Mouse (Mus musculus): ENCODE data around the gene Hsd17b7.
A peak's percentile ranks its signal among the peaks of the same experiment; 100 is the strongest.

The Hsd17b7 gene

DNA sequence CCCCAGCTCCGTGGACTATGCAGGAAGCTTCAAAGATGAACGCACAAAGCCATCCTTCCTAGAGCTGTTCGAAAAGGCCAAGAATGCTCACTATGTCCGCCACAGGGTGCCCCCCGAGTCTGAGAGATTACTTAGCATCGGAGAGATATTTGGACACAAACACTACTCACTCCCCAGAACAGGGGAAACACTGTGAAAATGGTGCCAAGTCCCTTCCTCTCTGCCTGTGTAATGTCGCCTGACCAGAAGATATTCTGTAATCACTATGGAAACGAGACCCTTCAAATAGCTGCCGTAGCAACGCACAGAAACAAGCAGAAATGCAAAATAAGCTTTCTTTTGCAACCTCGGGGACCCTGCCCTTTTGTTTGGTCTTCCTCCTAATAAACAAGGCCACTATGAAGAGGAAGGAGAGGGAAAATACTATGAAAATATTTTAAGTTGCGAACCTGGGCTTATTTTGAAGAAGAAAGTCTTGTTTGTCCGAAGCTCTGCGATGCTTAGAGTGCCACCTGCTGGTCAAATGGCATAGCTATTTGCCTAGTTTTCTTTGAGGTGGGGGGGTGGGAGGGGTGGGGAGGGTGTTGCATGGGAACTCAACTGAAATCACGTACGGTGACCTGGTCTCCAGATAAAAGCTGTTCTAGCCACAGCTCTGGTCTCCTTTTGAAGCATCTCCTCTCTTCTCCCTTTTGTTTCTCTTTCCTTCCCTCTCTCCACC is 34.9 kb downstream of the Hsd17b7 start:
- no peak for DNase-seq (ENCODE audit: low spot score)

DNA sequence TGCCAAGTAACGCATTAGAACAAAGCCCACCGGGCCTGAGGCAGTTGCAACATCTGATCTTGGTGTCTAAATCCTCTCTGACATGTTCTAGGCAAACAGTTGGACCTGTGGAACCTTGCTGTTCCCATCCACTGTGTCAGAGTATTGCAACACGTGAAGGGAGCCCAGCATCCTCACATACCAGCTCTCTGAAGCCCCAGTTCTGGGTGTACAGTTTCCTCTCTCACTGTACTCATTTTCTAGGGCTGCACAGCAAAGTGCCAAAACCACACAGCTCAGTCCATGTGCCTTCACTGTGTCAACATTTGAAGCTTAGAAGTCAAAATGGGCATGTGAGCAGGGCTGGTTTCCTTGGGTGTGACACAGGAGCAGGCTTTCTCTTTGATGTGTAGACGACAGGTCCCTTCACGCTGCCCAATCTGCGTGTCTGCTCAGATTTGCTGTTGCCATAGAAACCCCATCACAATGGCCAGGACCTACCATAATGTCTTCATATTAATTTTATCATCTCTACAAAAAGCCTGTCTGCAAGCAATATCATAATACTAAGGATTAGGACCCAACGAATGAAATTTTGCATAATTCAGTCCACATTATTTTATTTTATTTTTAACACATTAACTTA is 36.8 kb downstream of the Hsd17b7 start:
- DNase-seq (ENCODE audit: low spot score) = no peak

DNA sequence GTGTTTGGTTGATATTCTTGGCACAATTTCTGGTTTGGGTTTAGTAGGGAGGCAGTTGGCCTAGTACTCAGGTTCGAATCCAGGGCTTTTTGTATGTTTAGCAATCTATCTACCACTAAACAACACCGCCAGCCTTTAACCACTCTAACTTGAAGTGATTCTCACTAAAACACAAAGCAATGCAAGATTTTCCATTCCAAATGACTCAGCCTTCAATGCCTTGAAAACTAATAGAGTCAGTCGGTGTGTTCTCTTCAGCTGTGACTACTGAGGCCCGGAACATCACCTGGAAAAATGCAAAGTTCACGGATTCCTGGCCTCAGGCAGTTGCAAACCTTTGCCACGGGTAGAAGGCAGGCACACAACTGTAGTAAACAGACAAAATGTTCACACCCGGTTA is 37.3 kb downstream of the Hsd17b7 start:
- no peak for DNase-seq (ENCODE audit: low spot score)

DNA sequence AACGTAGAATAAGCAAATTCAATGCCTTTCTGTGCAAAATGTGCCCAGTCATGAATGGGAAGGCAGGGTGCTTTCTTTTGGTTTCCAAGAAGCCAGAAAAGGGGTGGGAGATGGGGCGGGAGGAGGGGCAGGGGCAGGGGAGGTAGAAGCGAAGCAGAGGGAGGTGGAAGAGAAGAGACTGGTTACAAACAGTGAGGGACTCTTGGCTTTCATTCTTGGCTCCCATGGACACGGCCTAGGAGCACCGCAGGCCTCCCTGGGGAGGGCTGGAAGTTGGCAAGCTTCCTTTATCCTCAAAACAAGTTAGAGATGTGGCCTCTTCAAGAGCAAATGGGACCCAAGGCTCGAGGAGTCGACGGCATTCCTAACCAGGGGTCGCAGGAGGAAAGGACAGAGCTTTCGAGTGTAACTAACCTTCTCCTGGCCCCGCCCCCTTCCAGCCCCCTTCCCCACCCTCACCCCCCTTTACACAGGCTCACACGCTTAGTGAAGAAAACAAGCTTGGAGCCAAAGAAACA is 40.5 kb downstream of the Hsd17b7 start, which contains the start of gene Ccdc190:
TSS of gene Ccdc190 (plus strand) at position 195 of the 518 bp plus-strand sequence.
- DNase-seq (ENCODE audit: low spot score) = no peak

DNA sequence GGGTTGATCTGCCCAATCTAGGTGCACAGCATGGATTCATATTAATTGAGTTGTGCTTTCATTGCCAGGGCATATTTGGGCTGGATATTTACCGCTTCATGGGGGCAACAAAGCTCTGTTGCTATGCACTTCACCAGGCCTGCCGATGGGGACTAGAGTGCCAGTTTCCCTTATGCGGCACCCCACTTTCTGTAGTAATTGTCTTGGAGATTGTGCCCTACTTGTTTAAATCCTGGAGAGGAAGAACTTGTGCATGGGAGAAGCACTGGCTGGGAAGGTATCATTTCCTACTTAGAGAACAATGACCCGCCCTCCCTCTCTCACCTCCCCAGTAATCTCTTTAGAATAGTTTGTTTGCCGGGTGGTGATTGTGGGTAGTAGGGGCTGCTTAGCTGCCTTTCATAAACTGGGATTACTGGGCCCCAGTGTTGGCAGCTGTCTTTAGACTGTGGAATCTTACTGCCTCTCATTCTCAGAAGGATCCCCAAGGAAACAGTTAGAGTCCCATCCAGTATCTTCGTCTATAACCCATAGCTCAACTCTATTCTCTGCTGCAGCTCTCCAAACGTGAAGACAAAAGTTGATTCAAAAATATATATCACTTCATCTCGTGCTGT is 41.2 kb downstream of the Hsd17b7 start:
- no peak for DNase-seq (ENCODE audit: low spot score)

DNA sequence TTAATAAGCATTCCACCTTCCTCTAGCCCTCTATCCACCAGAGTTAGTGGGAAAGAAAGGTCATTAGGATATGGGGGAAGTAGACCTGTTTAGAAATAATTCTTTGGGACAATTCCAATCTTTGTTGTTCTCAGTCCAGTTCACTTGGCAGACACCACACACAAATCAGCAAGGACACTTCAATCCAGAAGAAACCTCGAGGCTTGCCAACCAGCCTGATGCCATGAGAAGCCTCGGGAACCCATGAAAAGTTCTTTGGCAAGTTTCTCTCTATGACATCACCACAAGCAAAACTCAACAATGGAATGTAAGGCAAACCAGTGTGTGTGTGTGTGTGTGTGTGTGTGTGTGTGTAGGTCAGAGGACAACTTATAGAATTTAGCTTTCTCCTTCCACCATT is 44.5 kb downstream of the Hsd17b7 start:
- no peak for DNase-seq (ENCODE audit: low spot score)

DNA sequence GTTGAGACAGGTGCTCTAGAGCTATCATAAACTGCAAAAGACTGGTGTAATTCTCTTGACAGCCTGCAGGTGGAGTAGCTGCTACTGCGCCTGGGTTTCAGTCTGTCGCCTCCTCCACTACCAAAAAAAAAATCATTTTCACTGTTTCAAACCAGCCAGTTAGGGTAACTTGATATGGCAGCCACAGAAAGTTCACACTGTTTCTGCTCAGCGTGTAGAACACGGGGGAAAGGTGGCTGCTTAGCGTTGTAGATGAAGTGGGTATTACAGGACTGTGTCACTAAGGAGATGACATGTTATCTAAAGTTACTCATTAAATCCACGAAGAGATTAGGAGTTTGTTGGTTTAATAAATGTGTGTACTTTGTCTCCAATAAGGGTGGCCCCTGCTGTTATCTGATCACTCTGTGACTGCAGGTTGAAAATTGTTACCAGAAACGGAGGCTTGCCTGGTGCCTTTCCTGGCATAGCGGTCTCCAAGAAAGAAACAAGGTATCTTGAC is 47.3 kb downstream of the Hsd17b7 start:
- no peak for DNase-seq (ENCODE audit: low spot score)

DNA sequence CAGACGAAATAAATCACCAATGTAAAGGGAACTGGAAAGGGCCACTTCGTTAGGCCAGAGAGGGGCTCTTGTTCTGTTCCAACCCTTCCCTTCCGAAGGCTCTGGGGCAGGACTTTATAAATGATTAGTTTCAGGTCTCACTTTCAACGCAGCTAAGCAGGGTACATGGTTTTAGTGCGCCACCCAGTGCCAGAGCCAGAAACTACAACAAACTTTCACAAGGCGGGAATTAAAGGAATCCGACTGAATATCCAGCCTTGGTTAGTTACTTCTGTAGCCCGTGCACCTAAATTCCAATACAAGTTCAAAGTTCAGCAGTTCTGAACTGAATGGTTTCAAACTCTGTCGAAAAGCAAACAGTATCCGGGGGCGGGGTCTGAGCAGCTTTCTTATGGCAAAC is 49.8 kb downstream of the Hsd17b7 start:
- DNase-seq (ENCODE audit: low spot score) = peak; percentile 40

DNA sequence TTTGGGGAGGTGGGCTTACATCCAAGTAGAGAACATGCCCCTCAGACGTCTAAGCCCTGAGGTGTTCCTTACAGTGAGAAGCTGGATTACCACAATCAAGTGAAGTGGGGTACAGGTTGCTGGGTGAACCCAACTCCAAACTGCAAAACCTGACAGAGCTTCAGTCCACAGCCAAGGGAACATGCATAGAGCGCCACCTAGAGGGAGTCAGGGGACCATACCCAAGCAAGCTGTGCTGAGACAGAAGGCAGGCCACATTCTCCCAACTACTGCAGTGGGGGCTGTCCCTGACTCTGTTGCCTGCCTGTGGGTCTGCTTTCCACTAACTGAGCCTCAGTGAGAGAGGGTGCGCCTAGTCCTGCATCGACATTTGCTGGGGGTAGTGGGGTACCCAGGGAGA is 51.0 kb downstream of the Hsd17b7 start:
- no peak for DNase-seq (ENCODE audit: low spot score)

DNA sequence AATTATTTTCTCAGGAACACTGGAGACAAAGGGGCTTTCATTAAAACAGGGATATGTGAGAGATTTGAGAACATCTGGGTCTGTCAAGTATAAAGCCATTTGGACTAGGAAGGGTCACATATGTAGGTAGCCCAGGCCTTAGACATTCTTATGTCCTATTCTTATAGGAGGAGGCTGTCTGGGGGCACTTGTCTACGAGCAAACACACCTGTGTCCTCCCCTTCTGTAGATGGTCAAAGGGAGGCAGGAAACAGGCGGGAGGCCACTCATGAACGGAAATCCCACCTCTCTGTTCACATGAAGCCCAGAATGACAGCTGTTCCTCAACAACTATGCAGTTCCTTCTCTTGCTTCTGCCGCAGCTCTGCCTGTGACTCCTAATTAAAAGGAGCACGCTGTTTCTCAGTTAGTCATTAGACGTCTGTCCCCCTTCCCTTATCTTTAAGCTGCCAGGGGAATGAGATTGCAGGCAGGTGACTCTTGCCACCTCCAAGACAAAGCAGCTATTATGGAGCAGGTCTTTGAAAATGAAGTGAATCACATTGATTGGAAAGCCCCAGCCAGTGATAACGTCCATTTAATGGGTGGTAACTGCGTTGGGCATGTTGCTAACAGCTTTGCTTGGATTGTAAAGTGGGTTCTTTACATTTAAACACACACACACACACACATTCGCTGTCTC is 51.8 kb downstream of the Hsd17b7 start:
- no peak for DNase-seq (ENCODE audit: low spot score)

DNA sequence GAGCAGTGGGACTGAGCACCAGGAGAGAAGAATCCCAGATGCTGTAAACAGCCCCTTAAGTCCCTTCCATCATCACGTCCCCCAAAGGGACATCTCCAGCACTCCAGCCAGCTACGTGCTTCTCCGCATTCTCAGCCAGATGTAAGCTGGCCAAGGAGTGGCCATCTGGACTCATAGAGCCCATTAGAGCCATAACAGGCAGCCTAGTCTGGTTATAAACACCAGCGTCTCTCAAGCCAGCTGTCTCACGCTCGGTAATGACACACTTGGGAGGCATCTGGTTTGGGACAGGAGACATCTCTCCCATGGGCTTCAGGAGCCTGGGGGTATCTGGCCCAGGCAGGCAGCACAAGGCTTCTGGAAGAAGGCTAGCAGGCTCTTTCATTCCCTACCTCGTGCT is 52.4 kb downstream of the Hsd17b7 start:
- no peak for DNase-seq (ENCODE audit: low spot score)

DNA sequence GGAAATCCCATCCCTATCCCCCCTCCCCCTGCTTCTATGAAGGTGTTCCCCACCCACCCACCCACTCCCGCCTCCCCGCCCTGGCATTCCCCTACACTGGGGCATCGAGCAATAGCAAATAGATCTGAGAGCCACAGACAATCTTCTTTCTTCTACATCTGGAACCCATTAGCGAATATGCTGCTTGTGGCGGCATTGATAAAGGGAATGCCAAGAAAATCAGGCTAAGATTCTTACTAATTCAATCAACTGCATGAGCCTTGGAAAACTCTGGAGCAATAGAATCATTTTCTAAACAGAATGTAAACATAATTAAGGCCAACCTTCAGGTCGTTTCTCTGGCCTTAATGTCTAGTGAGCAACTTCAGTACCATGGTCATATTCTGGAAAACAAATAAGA is 57.5 kb downstream of the Hsd17b7 start:
- DNase-seq (ENCODE audit: low spot score) = no peak

DNA sequence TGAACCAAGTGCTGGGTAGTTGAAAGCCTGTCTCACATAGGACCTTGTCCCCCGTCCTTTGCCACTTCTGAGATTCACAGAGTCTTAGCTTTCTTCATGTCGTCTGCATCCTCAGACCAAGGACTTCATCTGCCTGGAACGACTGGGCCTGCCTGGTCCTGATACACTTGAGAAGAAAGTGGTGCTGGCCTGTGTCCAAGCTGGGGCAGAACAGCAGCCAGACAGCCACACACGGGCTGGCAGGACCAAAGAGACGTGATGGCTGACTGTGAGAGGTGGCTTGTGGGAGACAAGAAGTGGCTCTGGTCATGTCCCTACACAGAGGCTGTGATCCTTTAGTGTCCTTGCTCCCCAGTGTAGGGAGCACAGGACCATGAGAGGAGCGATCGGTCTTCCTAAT is 58.3 kb downstream of the Hsd17b7 start:
- DNase-seq (ENCODE audit: low spot score) = no peak

DNA sequence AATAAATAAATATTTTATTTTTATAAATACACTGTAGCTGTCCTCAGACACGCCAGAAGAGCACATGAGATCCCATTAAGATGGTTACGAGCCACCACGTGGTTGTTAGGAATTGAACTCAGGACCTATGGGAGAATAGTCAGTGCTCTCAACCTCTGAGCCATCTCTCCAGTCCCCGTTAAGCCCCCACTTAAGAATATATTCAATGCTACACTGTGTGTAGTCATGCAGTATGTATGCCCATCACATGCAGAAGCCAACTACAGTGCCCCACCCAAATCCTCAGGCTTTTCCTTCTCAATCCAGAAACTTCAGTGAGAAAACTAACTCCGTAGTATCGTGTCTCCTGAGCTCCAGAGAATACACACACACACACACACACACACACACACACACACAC is 59.4 kb downstream of the Hsd17b7 start:
- no peak for DNase-seq (ENCODE audit: low spot score)

DNA sequence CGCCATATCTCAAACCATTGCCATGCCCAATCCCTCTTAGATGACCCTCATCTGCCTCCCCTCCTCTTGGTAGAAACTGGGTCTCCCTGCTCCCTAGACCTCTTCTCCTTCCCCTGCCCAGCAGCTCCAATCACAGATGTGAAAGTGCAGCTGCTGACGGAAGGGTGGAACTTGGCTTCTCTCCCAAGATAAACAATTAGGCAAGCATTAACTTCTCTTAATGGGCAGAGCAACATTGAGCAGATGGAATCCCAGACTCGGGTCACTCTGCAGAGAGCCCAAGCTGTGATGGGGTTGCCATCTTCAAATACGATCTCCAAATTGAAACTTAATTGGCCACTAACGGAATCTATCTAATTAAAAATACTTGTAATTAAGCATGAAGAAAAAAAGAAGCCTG is 59.9 kb downstream of the Hsd17b7 start:
- DNase-seq (ENCODE audit: low spot score) = no peak

DNA sequence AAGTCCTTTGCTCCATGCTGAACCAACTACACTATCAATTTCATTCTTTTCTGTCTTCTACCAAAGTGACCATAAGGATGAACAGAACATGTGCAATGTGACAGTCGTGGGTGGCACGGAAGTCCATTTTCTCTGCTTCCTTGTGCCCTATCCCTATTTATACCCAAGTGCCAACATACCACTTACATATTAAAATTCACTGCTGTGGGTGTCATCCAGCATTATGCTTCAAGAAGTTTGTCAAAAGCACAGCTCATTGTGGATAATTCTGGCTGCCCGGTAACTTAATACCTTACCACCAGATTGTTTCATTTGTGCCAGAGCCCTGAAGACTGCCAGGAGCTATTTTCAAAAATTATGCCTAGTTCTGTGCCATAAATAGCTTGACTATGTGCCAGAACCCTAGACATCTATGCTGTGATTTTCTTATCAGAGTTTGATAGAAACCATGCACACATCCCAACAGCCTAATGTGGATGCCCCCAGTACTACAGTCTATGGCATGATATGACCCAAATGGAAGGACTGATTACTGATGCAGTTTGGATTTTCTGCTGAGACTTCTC is 68.2 kb downstream of the Hsd17b7 start:
- DNase-seq (ENCODE audit: low spot score) = no peak
